Mouse (Mus musculus) gonadal fat pad, adult 2 months (tissue): ENCODE measurements around the gene Wnt16. TPM values are rescaled to one million over a fixed set of nuclear protein-coding genes. Genes with fewer than 3 reads are reported as not detected.
A peak's percentile ranks its signal among the peaks of the same experiment; 100 is the strongest.
"Not testable (repeated sequence)": the region's sequence is repeated elsewhere in the genome, so short reads cannot be mapped to it uniquely, and the experiment has no call there.

ENCODE experiments used
- DNase-seq: peaks from one replicate; pipeline ENCODE4 v3.0.0-alpha.2; 2012; ENCODE audit warnings: low read depth
- polyA plus RNA-seq: library from polyadenylated mRNA; depleted of rRNA; stranded (reverse); fragments of >200 nt; gene quantifications from 2 replicates; pipeline ENCODE4 v1.2.3, GENCODE M21; 2012; rRNA removed

Wnt16 gene
- polyA plus RNA-seq = 0.06 and 0.47 TPM in 2 replicates

DNA sequence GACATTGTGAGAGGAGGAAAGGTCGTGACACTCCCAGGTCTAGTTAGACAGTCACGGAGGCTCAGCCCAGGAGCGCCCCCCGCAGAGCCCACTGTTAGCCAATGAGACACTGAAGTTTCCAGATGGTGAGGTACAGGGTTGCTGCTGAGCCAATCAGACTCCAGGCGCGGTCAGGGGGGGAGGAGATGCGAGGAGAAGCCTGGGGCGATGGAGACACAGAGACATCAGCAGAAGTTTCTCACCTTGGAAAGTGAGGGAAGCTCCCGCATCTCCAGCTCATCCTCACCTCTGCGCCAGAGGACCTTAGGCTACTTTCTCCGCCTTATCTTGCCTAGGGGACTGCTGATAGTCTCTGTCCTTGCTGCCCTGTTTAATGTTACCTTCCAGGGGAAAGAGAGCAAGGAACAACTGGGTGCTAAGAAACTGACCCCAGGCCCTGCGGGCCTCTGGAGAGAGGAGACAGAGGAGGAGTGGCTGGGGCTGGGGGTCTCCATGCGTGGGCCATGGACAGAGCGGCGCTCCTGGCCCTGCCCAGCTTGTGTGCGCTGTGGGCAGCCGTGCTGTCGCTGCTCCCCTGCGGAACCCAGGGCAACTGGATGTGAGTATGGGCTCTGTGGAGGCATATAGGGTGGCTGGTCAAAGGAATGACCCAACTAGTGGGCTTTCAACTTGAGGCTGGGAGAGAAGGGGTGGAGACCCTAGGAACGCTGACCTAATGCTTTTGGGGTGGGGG, at the start of gene Wnt16:
Wnt16 (plus strand) TSS at position 224 of the 733 bp plus-strand sequence.
- no peak for DNase-seq

DNA sequence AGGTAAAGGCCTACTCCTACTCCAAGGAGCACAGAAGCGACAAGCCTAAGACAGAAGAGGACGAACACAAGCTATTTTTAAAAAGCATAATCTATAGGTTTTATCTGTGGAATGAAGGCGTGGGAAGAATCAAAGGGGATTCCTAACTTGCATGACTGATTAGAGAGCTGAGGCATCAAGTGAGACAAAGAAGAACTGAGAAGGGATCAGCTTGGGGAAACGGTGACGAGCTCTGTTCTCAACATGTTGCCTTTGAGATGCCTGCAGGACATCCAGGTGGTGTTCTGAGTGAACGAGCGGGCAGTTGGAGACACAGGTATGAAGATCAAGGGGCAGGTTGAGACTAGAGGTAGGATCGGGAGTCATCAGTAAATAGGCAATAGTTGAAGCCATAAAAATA, 44.7 kb upstream of the Wnt16 start:
- DNase-seq = no peak

GRCm38 (mm10) chr6:22246696-22247095, 41.3 kb upstream of the Wnt16 start:
- no peak for DNase-seq

DNA sequence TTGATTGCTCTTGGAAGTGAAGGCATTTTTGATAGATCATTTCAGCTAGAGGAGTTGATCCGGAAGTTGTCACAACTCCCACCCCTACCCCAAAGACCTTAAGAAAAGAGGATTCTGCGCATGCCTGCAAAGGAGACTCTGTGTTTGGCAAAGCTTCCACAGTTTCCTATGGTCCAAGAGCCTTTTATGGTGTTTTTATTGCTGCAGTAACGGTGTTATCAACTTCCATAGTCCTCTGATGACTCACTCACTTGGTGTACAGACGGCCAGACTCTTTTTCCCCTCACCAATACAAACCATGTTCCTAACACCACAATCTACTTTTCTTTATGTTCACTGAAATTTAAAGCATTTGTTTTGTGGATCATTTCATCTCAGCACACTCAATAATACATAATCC, 29.2 kb upstream of the Wnt16 start:
- no peak for DNase-seq

- DNase-seq = peak; percentile 78
Observed at GRCm38 (mm10) chr6:22262519-22262918, 25.5 kb upstream of the Wnt16 start.

GRCm38 (mm10) chr6:22264094-22264493, 23.9 kb upstream of the Wnt16 start:
- not testable (repeated sequence) for DNase-seq

- DNase-seq = no peak
Observed at GRCm38 (mm10) chr6:22266018-22266417, 22.0 kb upstream of the Wnt16 start.

- no peak for DNase-seq
Observed at GRCm38 (mm10) chr6:22267807-22268667, 20.0 kb upstream of the Wnt16 start.

GRCm38 (mm10) chr6:22268677-22269076, 19.4 kb upstream of the Wnt16 start:
- no peak for DNase-seq

- no peak for DNase-seq
Observed at GRCm38 (mm10) chr6:22269840-22270521, 18.0 kb upstream of the Wnt16 start.

- no peak for DNase-seq
Observed at GRCm38 (mm10) chr6:22277941-22278340, 10.1 kb upstream of the Wnt16 start.

DNA sequence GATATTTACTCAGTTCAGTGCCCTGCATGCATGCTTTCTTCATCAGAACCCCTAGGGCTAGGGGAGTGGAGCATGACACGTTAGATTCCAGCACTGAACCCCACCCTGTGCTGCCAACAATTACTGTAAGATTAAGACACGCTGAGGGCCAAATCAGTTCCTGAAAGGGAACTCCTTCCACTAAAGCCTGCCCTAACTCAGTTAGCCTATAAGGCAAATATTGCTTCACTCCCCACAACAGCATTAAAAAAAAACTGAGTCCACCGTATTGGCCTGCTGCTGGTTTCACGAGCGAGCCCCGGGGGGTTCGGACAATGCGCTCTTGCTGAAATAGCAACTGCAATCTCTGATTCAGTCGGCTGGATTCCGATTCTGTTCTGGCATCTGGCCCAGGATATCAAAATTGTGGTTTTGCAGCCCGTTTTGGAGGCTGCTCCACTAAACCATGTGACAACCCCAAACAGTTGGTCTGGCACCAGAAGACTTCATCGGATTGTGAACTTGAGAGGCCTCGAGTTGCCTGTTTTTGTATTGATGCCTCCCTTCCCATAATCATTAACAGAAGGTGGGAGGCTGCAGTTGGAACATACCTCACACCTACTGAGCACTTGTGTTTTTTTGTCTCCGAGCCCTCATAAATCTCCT, 7.7 kb upstream of the Wnt16 start:
- no peak for DNase-seq

DNA sequence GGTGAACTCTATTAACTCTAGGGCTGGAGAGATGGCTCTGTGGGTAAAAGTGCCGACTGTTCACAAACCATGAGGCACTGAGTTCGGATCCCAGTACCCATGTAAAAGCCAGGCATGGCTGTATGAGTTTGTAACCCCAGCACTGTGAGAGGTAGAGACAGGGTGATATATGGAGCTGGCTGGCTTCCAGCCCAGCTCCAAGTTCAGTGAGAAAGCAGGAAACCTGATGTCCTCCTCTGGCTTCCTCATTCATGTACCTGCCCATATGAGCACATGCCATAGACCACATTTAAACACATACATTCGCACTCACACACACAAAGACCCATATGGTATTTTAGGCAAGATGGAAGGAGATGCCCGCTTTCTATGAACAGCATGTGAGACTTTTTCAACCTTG, 5.6 kb upstream of the Wnt16 start:
- DNase-seq = no peak

GRCm38 (mm10) chr6:22288737-22289460, 872 bp downstream of the Wnt16 start:
- DNase-seq = no peak

DNA sequence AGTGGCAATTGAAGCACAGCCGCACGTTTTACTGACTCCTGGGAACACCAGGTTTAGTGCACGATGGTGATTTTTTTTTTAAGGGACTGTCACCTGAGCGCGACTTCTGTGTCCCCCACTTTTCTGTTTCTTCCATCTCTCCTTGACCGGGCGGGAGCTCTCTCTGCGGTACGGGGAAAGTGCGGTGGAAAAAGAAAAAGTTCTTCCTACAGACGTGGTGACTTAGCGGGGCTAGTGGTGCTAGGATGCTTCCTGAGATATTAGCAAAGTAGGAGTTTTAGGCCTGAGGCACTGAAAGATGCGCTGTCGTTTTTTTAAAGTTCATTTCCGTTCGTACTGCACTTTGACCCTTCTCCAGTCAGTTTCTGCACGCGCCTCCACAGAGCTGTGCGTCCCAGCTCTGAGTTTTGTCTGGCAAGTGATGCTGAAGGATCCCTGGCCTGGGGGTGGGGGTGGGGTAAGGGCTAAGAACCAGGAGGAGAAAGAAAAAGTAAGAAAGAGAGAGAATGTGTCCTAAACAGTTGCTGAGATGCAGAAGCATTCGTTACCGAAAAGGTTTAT, 1.5 kb downstream of the Wnt16 start:
- DNase-seq = no peak

GRCm38 (mm10) chr6:22290790-22291189, 2.8 kb downstream of the Wnt16 start:
- no peak for DNase-seq

DNA sequence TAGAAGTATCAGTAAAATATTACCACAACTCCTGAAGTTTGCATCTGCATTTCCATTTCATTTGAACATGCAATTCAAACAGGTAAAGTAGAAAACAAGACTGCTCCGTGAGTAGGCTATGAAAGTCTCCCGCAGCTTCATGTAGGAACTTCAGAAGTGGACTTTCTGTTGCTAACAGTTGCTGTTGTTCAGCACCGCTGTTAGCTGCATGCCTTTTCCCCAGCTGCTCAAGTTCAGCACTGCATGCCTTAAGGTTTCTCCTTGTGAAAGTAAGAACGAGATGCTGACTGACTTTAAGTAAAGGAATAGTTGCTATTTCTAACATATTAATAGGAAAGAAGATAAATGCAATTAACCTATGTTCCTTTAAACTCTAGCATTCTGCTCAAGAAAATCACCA, 4.0 kb downstream of the Wnt16 start:
- DNase-seq = no peak

- no peak for DNase-seq
Observed at GRCm38 (mm10) chr6:22293922-22294321, 5.9 kb downstream of the Wnt16 start.

DNA sequence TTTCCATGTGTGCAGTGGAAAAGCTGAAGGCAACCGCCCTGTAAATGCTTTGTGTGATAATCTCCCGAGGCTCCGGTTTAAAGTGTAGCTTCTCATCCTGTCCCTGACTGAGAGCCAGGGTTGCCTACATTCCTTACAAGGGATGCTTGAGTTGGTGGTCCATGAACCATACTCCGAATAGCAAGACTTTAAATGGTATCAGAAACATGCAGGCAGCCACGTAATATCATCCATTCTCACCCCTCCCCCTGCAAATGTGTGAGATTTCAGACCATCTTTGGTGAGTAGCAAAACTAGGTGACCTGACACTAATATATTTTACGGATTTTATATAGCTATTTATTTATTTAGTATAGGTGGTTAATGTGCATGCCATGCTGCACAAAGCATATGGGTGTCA, 9.0 kb downstream of the Wnt16 start:
- DNase-seq = no peak

DNA sequence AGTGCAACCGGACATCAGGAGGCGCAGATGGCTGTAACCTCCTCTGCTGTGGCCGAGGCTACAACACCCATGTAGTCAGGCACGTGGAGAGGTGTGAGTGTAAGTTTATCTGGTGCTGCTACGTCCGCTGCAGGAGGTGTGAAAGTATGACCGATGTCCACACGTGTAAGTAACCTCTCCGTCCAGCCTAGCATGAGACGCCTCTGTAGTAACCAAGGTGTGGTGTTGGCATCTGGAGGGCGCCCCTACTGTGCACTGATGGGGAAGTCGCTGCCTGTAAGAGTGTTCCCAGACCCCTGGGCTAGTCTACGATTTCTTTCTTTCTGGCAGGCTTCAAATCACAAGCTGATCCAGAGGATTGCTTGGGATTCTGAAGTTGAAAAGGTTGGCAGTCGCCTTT, 10.0 kb downstream of the Wnt16 start:
- DNase-seq = no peak
